Mouse (Mus musculus): Measurements from ENCODE around the gene Gpcpd1. TPM values are rescaled to one million over a fixed set of nuclear protein-coding genes. Genes with fewer than 3 reads are reported as not detected.

The Gpcpd1 gene
- total RNA-seq, 4 experiments from 2014 or later, result 207 to 271 (median 240) TPM

DNA sequence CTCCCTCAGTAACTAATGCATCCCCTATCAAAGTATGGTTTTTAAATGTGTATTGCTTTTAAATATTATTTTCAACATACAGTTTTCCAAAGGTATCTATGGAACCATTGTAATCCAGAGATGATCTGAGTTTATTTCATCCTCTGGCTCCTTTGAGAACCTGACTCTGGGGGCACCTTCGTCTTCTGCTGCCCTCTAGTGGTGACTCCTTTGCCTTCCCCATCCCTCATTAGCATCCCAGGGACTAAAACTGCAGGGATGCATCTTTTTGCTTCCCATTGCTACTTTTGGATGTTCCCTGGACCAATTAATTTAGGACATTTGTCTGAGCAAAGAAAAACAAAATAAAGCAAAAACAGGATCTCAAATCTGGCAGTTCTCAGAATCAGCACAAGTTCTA lies 102.1 kb downstream of the Gpcpd1 start:
- DNase-seq (ENCODE audit: low spot score in 2 of 2), result peak; percentile 10

DNA sequence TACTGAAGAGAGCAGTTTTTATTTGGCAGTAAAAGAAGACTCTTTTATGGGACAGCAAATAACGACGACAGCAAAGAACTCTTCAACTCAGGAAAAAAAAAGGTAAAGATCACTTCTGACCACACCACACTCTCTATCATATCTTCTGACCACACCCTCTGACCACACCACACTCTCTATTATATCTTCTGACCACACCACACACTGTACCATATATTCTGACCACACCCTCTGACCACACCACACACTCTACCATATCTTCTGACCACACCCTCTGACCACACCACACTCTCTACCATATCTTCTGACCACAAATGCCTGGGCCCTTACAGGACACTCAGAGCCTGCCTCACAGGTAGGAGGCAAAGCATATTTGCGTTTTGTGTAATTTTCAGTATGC lies 106.0 kb downstream of the Gpcpd1 start:
- DNase-seq (ENCODE audit: low spot score in 2 of 2), result no peak

Other genes starting within 250 kb of the Gpcpd1 start
- gene Prokr2, start 202.3 kb downstream of the Gpcpd1 start, total RNA-seq (2022), result not detected
- gene Shld1, start 99.2 kb upstream of the Gpcpd1 start, total RNA-seq (2022), result 1 to 10 TPM; 5.6 to 9.8 (median 7.0) TPM
- under 1 TPM in 3 of 4 experiments, not detected in 1; 0.20 to 0.44 (median 0.27) TPM for gene Chgb, start 193.5 kb upstream of the Gpcpd1 start, total RNA-seq (2022)
- gene Trmt6, start 228.3 kb upstream of the Gpcpd1 start, total RNA-seq (2022), result 1 to 10 TPM; 5.4 to 9.2 (median 6.7) TPM
- 1 to 10 TPM; 1.4 to 1.8 (median 1.7) TPM for gene Mcm8, start 228.4 kb upstream of the Gpcpd1 start, total RNA-seq (2022)